Mouse (Mus musculus): ENCODE results near the gene Teddm2.

The Teddm2 gene

DNA sequence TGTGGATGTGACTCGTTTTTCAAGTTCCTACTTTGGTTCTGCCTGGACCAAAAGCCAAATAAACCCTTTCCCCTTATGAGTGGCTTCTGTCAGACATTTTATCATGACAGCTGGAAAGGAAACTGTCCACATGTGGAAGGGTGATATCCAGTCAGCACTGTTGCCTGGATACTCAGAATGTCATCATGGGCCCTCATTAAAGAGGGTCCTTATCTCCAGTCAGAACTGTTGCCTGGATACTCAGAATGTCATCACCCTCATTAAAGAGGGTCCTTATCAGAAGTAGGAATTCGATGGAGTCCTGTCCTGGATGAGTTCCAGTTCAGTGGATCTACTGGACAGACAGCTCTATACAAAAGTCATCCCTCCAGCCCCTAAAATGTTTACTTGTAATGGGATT is 85.8 kb downstream of the Teddm2 start:
- no peak for DNase-seq (ENCODE audit: low spot score)

DNA sequence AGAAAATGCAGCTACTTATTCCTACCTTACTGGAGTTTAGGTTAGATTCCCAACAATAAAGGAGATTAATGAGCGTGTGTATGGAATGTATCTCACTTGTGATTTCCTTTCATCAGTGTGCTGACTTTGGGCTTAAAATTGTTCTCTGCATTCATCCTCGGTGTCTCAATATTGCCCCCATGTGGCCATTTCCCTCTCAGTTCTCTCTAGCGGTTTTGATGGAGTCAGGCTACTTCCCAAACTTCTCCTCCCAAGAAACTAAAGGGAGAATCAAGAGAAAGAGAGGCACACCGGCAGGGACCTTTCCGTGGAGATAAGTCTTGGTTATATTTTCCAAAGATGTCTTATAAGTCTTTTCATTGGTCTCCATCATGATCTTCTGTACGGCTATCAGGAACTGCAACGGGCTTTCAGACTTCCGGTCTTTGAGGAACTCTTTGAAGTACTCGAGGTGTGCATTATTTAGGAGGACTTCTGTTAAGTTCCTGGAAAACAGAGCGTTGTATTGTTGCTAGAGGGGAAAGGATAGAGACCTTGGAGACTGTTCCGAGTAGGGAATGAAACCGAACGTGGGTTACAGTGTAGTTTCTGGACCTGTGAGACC is 92.5 kb downstream of the Teddm2 start:
- DNase-seq (ENCODE audit: low spot score) = peak; percentile 18

DNA sequence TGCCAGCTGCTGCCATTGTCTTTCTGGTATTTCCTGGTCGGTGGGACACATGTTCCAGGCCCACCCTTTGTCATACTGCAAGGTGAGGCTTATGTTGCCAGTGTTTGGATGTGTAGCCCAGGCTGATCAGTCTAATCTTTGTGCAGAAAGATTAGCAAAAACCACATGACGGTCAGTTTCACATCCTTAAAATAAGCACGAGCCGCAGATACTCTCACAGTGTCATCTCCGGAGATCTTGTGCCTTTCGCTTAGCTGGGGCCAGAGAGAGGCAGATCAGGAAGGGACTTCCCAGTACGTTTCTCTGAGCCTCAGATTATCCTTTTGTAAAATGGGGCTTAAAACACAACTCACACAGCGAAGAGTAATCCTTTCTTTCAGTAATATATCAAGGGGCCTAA is 96.5 kb downstream of the Teddm2 start:
- DNase-seq (ENCODE audit: low spot score) = no peak

DNA sequence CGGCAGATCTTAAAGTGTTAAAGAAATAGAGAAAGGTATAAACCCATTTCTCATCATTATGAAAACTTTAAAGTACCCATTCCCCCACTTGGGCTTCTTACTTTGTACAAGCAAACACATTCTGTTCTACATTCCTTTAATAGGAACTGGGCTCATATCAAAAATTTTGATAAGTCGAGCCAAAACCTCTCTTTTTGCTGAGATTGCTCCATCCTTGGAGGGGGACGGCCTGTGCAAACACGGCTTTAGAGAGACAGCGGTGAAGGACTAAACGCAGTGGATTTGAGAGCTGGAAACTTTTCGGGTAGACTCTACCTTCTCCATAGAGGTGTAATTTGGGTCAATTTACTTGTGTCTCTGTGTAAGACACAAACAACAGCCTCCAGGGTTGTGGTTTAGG is 97.3 kb downstream of the Teddm2 start:
- DNase-seq (ENCODE audit: low spot score) = no peak
